Mouse (Mus musculus): Measurements from ENCODE around the gene Chrna1.

GRCm38 (mm10) chr2:73554389-73554788, 25.7 kb downstream of the Chrna1 start:
- TF ChIP-seq CTCF (IDR thresholded peaks at IDR 0.05; ENCODE audit: insufficient read depth, low read length) (no peak), POLR2A (IDR thresholded peaks at IDR 0.05; ENCODE audit: borderline replicate concordance, extremely low read depth, low read depth, low read length) (no peak)

Measured in lung, adult 2 months (tissue).